Mouse (Mus musculus): ENCODE measurements around the gene Spata31d1b.
"Not testable (repeated sequence)": the region's sequence is repeated elsewhere in the genome, so short reads cannot be mapped to it uniquely, and the experiment has no call there.

Spata31d1b gene

DNA sequence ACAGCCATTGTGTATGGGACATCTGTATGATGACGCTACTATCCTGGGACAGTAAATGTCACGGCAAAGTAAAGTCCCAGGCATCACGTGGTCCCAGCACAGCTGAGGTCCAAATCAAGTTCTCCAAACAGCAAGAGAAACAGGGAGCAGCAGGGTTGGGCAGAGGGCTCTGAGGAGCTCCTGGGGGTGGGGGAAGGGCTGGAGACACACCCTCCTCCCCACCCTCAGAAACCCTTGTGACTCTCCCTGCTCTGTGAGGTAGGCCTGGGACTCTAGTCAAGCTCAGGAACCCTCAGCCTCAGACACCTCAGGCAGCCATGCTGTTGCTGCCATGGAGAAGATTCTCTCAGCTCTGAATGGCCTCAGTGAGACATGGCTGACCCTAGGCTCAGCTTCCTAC, at the start of gene Spata31d1b:
TSS of gene Spata31d1b (plus strand) at position 301 of the 400 bp plus-strand sequence.
- not testable (repeated sequence) for DNase-seq

DNA sequence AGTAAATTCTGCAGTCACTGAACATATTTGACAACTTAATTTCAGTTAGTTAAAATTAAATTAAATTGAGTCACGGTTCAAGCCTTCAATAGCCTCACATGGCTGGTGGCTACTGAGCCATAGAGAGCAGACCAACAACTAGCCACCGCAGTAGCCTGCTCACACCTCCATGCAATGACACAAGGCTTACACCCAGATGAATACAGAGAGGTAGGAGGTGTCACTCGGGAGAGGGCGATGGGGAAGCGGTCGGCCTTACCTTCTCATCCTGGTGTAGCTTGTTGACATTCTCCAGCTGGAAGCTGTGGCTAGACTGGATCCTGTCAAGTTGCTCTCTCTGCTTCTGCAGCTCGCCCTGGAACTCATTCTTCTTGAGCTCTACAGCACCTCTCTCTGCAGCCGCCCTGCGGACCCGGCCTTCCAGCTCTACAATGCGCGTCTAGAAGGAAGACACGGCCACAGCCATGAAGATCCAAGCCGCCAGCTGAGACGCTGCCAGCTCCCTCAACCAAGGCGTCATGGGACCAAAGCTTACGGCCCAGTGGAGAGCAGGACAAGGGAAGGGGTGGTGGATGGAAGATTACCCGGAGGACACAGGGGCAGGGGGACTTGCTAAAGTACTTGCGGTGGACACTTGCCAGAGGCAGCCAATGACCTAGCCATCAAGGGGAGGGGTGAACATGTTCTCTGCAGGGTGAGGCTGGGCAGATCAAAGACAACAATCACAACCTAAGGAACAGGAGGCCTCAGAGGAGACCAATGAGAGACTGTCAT, 48.0 kb upstream of the Spata31d1b start:
- peak; percentile 15 for DNase-seq

DNA sequence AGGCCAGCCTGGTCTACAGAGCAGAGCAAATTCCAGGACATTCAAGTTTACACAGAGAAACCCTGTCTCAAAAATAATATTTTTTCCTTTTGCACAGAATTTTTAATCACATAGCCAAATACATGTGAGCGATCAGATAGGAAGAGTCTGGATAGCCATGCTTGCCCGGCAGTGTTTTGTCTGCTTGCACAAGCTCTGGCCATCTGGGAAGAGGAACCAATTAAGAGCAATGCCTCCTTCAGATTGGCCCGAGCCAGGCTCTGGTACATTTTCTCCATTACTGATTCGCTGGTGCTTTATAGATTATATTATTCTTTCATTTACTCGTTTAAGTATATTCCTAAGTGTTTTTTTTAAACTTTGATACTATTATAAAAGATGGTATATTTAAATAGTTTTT, 44.3 kb upstream of the Spata31d1b start:
- no peak for DNase-seq

DNA sequence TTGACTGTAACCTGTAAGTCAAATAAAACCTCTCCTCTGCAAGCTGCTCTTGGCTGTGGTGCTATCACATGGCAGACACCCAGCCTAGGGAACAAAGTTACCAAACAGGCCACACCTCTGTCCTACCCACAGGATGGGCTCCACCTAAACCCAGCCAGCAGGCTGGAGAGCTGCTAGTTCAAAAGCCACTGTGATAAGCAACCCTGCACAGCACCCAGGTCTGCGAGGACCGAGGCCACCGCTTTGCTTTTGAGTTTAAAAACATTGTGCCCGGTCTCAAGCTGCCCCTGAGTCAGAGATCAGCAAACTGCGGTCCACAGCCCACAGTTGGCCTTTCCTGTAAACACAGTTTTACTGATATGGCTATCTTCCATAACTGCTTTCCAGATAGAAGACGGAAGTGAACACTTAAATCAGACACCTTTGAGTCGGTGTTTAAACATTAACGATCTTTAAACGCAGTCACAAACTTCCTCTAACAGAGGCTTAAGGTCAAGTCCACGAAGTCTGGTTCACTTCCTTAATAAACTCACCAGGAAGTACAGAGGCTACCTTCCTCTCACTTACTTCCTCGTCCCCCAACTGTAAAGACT, 43.5 kb upstream of the Spata31d1b start:
- DNase-seq = peak; percentile 21

DNA sequence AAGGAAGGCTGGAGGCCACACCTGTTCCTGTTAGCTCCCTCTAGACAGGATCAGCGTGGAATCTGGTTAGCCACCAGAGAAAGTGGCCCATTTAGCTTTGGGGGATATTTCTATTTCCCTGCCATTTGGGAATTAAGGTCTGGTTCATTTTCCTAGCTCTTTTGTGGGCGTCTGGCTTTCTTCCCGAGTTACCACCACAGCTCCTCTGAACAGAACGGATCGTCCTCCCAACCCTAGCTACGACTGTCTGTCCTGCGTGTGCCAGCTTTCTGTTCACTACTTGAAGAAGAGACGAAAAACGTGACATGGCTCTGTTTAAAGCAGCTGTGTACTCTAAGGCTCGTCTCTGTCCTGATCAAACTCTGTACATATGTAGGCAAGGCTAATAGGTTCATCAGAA, 42.1 kb upstream of the Spata31d1b start:
- DNase-seq = no peak

DNA sequence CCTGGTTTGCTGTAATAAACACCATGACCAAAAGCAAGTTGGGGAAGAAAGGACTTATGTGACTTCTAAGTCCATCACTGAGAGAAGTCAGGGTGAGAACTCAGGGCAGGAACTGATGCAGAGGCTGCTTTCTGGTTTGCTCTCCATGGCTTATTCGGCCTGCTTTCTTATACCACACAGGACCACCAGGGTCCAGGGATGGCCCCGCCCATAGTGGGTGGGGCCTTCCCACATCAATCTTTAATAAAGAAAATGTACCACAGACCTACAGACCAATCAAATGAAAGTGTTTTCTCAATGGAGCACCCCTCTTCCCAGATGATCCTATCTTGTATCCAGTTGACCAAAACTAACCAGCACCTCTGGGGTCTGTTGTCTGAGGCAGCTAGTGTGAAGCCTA, 40.6 kb upstream of the Spata31d1b start:
- no peak for DNase-seq

DNA sequence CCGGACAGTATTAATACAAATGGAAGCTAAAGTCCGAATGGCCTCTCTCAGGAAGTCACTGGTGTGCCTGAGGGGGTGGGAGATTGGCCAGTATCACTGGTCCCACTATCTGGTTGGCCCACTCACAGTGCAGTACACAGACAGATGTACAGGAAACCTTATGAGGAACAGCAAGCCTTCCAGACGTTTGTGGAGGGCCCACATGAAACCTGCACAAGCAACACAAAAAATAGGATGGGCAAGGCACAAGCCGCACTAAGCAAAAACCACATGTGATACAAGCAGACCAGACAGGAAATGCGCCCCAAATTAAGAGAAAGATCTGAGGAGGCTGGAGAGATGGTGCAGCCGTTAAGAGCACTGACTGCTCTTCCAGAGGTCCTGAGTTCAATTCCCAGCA, 39.8 kb upstream of the Spata31d1b start:
- DNase-seq = no peak

DNA sequence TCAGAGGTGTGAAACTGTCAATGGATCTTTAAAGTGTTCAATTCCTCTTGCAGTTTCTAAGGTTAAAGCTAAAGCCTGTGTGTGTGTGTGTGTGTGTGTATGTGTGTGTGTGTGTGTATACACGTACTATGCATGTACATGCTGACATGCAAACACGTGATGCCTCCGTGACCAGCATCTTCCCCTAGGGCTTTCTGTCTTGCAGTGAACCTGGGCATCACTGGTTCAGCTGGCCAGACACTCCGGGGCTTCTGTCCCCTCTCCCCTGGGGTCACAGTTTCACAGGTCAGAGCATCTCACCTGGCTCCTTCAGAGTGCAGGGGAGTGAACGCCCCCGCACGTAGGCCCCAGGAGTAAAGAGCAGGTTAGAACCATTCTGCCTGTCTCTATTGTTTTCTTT, 38.5 kb upstream of the Spata31d1b start:
- DNase-seq = no peak

DNA sequence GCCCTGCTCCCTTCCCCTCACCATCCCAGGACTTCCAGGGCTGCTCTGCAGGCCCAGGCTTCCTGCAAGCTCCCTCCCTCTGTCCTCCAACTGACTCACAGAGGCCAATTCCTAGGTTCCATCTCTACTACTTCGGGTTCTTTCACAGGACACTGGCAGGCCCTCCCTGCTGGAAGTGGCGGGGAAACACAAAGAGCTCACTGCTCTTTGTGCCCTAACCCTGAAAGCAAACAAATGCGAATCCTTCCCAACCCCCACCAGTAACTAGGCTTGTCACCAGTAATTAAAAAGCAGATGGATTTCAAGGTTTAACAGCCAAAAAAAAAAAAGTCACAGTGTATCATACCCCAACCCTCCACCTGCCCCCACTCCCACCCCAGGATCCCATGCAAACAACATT, 37.9 kb upstream of the Spata31d1b start:
- DNase-seq = no peak

DNA sequence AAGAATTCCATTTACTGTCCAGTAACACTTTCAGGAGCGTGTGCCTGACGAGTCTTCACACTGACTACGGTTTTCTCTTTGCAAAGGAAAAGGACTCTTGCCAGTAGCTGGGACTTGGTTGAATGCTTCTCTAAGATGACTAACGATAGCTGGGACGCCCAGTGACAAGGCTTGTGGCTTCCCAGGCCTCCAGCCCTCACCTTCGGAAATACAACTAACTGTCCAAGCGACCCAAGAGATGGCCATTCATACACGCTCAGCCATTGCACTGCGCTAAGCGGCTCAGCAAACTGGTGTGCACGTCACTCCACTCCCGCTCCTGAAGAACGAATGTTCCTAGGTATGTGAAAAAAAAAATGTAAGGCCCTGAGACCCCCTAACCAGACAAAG, 37.3 kb upstream of the Spata31d1b start:
- DNase-seq = no peak

DNA sequence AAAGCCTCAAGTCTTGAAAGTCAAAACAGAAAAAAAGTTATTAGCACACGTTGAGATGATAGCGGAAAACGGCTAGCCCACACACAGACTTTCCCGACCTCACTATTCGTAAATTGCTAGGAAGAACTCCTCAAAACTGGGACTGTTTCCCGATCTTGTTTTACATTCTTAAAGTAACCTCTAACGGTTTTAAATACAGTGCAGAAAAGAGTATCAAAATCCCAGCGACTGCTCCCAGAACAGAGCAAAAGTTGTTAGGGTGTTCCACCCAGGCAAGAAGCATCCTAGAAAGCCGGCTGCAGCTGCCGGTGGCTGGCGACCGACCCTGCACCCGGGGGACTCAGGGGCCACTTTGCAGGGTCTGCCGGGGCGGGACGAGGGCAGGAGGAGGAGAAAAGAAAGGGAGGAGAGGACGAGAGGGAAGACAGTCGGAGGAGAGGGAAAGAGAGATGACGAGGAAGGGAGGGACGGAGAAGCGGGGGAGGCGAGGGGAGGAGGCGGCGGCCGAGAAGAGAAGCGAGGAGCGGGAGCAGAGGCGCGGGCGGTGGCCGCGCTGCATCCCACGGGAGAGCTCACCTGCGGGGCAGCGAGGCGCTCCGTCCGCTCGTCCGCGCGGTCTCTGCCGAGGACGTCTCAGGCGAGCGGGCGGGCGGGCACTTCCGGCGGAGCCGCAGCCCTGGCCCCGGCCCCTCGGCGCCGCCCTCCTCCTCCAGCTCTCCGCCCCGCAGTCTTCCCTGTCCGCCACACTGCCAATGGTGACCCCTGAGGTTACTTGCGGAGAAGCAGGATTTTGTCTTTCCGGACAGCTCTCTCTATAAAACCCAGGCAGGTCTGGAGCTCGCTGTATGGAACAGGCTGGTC, 36.7 kb upstream of the Spata31d1b start, which contains the start of gene Golm1:
TSS of gene Golm1 (minus strand) at position 661 of the 861 bp plus-strand sequence.
- DNase-seq = peak; percentile 31

DNA sequence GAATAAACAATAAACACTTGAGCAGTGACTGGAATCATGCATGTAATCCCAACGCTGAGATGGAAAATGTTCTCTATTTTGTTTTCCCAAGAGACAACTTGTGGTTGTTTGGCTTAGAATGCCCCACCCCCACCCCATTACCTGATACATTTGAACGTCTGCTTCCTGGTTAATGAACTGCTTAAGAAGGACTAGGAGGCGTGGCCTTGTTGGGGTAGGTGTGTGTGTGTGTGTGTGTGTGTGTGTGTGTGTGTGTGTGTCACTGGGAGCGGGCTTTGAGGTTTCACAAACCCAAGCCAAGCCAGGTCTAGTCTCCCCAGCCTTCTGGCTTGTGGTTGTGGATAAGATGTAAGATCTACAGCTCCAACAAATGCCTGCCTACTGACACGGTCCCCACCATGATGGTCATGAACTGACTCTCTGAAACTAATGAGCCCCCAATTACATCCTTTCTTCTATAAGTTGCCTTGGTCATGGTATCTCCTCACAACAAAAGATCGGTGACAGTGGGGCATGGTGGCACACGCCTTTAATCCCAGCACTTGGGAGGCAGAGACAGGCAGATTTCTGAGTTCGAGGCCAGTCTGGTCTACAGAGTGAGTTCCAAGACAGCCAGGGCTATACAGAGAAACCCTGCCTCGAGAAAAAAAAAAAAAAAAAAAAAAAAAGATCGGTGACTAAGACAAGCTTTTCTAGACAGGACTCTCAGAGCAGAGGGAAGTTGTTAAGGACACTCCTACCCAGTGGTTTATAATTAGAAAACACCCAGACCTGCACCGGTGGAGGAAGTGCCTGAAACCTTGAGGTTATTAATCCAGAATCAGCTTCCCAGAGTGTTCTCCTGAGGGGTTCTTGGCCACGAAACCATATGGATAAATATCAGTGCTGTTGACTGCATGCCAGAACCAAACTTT, 35.5 kb upstream of the Spata31d1b start:
- DNase-seq = no peak

DNA sequence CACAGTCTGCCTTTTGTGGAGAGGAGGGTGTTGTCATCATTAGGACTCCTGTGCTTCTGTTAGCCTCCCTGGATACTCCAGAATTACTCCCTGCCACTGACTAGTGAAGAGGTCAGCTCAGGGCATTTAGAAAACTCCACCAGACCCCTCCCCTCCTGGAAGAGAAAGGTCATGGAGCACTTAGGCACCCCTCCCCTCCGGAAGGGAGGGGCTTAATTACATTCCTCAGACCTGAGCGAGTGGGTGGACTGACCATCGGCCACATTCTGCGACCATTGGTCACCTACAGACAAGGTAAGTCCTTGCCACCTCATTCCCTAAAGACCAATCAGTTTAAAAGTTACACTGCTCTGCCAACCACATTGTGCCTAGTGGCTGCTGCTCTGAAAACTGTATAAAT, 32.8 kb upstream of the Spata31d1b start:
- DNase-seq = no peak

DNA sequence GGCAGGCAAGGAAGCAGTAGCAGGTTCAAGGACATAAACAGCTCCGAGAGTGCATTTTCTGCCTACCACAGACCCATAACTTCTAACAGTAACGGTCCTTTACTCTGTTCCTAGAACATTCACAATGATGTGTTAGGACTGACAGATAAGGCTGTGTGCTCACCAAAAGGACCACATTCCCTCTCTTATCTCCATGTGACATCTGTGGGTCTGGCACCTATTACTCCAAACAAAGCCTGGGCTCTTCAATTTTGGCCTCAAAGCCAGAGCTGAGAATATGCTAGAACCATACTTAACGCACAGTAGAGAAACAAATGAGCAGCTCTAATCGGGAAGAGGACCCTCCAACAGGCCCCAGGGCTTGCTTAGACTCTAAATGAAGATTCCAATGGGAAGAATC, 32.2 kb upstream of the Spata31d1b start:
- DNase-seq = no peak

DNA sequence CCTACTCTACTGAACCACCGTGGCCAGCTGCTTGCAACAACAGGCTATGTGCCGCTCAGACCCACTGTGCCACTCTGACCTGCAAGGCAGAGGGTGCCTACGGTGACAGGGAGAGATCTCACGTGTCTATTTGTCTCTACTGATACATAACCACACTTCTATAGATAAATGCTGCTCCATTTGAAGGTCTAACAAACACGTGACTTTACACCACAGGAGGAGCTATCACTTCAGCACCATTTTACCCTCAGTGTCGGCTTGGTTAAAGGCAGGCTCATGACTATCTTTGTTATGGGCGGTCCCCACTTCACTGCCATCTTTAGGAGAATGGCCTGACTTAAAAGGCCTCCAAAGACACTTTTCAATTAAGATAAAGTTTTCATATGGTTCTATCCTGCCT, 29.5 kb upstream of the Spata31d1b start:
- no peak for DNase-seq

DNA sequence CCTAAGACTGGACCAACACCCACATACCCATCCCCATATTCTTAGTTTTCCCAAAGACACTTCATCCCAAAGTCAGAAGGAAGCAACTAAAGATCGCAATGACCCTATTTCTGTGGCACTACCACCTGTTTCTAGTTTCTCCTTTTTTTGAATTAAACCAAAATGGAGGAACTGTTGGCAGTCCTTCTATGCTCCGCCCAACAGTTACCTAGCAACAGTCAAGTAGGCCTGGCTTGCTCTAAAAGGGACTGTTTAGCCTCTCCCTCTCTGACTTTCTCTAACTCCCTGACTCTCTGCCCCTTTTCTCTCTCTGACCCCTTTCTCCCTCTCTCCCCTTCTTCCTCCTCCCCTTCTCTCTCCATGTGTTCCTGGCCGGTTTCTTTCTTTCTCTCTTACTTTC, 26.8 kb upstream of the Spata31d1b start:
- no peak for DNase-seq

DNA sequence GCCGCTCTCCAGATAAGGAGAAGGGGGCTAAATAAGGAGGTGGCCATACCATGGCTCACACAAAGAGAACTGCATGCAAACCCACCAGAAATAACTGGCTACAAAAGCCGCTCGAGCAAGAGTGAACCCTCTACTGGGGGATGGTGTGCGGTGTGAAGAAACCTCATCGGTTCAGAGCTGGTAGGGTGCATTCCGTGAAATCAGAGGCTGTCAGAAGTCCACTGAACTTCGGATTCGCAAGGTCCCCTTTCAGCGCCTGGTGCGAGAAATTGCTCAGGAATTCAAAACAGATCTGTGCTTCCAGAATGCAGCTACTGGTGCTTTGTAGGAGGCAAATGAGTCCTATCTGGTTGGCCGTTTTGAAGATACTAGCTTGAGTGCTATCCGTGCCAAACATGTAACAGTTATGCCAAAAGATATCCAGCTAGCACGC, 23.7 kb upstream of the Spata31d1b start:
- no peak for DNase-seq

DNA sequence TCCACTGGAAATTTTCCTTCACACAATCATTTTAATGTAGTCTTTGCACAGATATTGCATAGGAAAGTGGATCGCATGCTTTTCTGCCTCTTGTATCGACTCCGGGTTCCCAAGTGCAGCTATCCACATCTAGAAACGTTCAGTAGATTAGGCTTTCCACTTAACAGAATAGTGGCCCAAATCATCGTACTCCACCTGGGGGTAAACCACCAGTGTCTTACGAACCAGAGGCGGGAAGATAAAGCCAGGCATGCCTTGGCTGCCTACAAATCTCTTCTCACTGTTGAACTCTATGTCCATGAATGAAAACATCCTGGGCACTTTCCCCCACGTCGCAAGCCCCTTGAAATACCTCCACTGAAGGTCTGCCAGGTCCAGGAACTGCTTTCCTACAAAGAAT, 22.8 kb upstream of the Spata31d1b start:
- no peak for DNase-seq

DNA sequence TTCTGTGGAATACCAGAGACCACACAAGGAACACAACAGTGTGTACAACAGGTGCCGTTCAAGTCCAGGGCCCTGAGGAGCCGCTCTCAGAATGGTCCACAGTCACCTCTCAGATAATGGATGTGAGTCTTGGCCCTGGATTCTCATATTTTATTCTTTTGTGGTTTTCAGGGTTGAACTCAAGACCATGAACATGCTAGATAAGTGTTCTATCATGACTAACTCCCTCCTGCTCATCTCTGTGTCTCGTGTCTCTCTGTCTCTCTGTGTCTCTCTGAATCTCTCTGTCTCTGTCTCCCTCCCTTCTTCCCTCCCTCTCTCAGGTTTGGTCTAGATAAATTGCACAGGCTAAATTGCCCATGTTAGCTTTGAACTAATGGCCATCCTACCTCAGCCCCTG, 22.2 kb upstream of the Spata31d1b start:
- DNase-seq = no peak

DNA sequence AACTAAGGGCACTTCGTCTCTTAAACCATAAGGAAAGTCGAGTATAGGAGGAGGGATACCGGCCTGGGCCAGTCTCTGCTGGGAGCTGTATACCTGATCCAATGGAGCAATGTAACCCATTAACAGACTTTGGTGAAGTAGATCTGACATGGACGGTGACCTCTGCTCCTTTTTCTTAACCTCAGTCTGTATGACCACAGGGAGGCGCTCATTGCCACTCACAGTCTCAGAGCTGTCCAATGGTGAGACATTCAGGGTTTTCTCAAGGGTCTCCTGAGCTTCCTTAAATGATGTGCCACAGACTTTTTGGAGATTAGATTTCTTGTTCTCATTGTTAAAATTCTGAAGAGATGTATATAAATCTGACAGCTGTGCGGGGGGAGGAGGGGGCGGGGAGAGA, 21.5 kb upstream of the Spata31d1b start:
- no peak for DNase-seq

DNA sequence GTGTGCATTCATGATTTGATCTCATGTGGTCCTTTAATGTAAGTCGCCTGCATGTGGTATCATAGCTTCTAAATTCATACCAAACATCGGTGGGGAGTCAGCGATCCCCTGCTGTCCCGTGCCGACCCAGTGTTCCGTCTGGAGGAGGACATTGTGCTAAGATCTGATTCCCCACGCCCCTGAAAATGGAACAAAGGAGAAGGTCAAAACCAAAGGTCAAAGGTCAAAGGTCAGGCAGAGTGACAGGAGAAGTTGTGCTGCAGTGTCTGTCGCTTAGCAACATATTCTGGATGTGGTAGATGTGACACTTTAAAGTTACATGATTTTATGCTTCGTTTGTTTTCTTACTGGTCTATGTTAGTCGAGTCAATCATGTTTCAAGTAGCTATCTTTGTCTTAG, 20.6 kb upstream of the Spata31d1b start:
- DNase-seq = no peak

DNA sequence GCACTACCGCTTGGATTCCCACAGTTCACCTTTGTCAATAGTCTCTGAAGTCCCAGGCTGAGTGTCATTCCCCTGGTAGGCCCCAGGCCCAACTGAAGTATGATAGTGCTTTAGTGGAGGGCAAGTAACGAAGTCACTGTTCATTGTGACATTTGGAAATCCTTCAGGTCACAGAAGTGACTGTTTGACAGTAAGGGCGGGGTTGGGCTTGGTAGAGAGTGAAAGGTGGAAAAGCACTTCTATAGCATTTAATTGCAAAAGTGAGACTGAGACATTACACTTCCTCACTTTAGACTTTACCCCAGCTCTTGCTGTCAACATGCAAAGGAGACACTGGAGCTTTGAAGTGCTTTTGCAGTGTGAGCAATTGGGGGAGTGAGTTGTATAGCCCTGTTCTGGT, 18.1 kb upstream of the Spata31d1b start, which contains the start of gene 4921517D22Rik:
TSS of gene 4921517D22Rik (minus strand) at position 101 of the 400 bp plus-strand sequence.
- no peak for DNase-seq

DNA sequence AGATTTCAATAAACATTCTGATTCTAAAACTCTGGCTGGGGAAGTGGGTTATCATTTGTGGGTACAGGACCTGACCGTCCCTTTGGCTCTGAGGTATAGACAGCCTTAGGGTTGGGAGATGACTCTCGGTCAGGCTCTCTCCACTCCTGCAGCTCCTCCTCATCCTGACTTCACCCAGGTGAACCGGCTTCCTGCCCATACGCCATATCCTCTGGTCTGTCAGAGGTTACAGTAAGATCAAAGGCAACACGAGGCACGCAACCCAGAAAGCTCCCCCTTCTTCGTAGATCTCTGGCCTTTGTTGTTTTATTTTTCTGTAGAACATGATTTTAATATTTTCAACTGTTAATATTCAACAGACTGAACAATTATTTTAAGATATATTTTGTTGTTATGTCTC, 16.3 kb upstream of the Spata31d1b start:
- no peak for DNase-seq

All from kidney, adult 11 months (tissue).